Mouse (Mus musculus) thymus, postnatal 14 days (tissue): Measurements from ENCODE around the gene Hmbs.
"Not testable (repeated sequence)": the region's sequence is repeated elsewhere in the genome, so short reads cannot be mapped to it uniquely, and the experiment has no call there.

Source experiments
- DNase-seq: peaks from one replicate; pipeline ENCODE4 v3.0.0; 2021

Hmbs gene

GRCm38 (mm10) chr9:44320799-44321133 lies 23.3 kb downstream of the Hmbs start:
- DNase-seq, result no peak

GRCm38 (mm10) chr9:44319887-44320798 lies 23.9 kb downstream of the Hmbs start, which contains the start of gene C2cd2l:
C2cd2l (minus strand) TSS chr9:44320285.
- DNase-seq, result peak; percentile 89

DNA sequence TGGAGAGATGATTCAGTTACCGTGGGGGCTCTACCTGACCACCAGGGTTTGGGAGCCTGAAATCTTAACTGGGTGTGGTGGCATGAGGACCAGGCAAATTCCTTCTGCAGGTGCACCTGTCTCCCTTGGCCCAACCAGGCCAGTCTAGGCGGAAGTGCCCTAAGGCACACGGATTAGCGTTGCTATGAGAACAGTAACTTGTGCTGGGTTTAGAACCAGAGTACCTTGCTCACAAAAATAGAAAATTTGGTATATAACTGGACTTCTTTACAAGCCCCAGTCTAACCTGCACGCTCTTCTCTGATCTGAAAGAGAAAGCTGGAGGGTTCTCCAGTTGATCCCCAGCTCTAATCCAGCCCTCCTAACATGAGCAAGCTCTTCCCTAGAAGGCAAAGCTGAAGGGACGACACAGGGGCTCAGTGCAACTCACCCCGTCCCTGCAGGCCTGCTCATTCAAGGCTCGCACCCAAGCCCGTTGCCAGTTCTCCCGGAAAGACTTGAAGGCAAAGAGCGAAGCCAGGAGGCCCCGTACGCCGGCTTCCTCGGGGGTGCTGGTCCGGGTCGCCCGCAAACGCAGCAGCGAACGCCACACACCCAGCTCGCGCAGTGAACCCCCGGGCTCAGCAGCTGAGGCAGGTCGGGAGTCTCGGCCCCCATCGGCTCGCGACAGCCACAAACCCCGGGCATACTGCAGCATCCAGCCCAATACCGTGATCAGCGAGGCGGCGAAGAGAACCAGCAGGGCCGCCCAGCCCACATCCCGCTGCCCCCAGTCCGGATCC lies 24.7 kb downstream of the Hmbs start:
- peak; percentile 60 for DNase-seq

DNA sequence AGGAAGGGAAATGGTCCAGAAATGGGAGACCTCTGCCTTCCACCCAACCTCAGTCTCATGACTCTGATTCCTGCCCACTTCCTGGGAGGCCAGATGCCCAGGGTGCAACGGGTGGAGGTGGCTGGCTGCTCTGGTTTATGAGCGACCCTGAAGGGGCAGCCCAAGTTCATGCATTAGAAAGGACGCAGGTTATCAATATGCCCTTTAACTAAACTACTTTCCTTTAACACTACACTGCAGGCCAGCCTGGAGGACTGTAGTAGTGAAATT lies 25.3 kb downstream of the Hmbs start:
- DNase-seq, result peak; percentile 28

DNA sequence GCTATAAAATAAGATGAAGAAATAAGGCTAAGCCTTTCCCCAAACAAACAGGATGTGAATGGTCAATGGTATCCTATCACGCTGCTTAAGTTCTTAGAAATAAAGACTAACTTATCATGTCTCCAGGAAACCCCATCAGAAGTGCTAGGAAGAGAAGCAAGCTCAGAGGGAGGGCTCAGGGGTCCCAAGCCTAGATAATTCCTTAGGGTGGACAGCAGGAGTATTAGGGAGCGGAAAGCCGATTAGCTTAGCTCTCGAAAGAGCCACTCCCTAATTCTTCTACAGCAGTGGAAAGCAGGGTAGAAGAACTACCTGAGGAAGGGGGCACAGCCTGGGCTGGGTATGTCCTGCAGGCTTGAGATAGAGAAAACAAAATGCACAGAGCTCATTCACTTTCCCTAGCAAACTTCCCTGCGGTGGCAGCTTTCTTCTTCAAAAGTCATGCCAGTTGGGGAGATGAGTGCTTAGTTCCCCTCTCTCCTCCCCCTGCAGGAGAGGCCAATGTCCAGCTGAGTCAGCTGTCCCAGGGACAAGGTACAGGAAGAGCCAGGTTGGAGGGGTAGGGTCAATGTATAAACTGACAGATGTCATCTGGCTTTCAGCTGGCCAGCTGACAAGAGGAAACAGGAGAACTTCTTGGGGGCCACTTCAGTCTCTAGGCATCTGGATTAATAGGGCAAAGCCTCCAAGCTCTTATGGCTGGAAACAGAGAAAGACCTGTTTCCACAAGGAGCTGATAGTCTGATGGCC lies 25.8 kb downstream of the Hmbs start:
- DNase-seq, result no peak

GRCm38 (mm10) chr9:44317452-44317851 lies 26.6 kb downstream of the Hmbs start:
- DNase-seq, result no peak

DNA sequence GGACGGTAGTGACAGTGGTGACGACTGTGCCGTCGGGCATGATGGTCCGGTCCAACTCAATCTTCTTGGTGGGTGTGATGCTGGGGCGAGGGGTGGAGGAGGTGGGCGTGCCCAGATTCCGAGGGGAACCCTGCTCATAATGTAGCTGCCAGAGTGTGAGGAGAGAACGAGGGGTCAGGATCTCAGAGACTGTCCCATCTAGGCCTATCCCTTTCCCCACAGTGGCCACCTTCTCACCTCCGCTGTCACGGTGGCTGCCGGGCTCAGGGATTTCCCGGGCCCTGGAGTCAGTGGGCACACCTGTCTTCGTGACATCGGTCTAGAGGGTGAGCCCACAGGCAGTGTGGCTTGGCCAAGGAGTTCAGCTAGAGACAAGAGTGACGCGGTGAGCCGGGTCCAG lies 29.1 kb downstream of the Hmbs start:
- DNase-seq, result no peak

DNA sequence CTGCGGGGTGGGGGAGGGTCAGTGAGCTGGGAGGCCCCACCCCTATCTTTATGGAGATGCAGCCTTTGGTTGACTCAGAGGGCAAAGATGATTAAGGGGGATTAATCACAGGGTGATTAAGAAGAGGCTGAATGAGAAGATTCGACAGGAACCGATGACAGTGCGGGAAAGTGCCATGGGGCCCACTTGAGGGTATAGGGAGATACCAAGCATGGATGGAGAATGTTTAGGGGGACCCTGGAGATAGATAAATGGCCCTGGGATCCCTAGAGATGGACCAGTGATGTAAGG lies 29.8 kb downstream of the Hmbs start:
- DNase-seq, result no peak

DNA sequence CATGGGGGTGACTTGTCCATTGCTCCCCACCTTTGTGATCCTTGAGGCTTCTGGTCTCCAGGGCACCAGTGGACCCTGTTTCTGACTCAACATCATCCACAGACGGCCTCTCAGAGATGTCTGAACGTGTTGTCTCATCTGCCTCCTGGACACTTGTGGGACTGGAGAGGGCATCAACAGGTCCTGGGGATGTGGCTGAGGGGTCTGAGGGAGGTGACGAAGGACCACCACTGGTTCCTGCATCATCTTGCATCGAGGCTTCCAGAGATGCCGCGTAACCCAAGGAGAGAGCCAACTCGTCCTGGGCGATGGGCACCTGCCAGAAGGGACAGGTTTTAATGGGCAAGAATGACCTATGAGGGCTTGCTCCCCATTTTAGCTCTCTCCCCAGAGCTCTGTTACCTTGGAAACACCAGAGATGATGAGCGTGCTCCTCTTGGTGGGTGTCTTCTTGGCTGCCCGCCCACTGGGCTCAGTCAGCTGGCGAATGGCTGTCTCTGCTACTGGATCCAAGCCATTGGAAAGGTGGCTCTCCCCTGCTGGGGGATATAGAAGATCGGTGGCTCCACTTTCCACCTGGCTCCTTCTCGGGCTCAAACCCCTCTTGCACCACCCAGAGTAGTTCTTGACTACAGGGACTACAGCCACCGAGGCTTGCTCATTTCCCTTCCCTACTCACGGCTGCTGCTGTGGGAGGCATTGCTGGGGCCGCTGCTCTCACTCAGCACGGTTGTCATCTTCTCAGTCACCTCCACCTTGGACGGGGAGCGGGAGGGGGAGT lies 30.4 kb downstream of the Hmbs start:
- no peak for DNase-seq

- DNase-seq, result no peak
Measured at GRCm38 (mm10) chr9:44311136-44312134, 32.6 kb downstream of the Hmbs start.

DNA sequence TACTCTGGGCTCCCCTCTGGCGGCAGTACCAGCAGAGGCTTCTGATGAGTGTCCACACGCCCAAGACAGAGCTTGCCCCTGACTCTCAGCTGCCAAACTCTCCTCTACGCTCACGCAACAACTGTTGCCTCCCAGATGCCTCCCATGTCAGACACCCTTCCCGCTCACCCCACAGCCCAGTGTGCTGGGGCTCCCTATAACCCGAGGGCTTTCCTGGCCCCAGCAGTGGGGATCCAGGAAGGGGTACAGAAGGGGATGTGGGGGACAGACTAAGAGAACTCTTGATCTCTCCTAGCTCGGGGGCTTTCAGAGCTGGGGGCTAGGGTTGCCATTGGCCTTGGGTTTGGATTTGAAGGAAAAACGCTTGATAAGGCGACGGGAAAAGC lies 33.3 kb downstream of the Hmbs start:
- DNase-seq, result no peak

- no peak for DNase-seq
Measured at GRCm38 (mm10) chr9:44309756-44310155, 34.3 kb downstream of the Hmbs start.

- DNase-seq, result peak; percentile 59
Measured at GRCm38 (mm10) chr9:44307248-44307647, 36.8 kb downstream of the Hmbs start.

DNA sequence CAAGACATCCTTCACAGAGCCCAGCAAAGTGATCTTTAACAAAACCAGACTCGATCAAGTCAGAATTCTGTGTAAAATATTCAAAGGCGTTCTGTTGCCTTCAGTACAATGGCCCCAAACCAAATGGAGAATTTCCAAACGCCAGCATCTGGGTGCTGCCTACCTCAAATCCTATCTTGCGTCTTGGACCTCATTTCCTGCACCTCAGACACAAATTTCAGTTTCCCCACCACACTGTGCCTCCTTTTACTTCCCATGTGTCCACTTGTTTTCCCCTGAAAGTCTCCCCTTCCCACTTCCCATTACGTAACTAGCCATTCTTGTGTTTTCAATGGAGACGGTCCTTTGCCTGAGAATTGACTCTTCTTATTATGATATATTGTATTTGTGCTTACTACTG lies 37.5 kb downstream of the Hmbs start:
- DNase-seq, result no peak

DNA sequence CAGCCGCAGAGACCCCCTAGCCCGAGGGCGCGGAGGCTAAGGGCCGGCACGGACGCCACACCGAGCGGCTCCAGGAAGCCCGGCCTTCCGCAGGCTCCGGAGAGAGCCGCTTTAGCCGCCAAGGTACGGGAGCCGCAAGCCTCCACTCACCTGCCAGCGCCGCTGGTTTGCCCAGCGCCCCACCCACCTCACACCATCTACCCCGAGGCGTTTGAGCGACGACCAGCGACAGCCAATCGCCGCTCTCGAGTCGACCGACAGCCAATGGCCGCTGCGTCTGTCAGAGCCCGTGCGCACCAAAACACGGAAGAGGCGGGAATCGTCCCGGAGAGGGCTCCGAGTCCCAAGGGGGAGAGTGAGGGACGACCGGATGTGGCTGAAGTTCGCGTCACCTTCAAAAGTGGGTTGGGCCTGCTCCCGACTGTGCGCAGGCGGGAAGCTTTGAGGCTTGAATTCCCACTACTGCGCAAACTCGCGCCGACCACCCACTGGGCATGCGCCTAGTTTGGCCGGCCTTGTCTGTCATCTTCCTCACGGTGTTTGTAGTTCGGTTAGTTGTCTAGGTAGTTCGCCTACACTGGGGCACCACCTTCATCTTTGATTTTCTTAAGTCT lies 38.5 kb downstream of the Hmbs start, which contains the start of gene Hinfp:
Gene Hinfp (minus strand): TSS at position 206 of the 614 bp plus-strand sequence.
- peak; percentile 97 for DNase-seq

DNA sequence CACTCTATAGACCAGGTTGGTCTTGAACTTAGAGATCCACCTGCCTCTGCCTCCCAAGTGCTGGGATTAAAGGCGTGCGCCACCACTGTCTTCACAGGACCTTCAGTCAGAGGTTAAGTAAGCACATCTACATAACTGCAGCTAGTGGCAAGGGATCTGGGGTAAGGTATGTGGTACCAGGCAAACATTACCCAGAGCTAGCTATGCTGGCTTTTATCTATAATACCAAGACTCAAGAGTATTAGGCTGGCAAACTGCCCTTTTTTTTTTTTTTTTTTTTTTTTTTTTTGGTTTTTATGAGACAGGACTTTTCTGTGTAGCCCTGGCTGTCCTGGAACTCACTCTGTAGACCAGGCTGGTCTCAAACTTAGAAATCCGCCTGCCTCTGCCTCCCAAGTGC lies 44.0 kb downstream of the Hmbs start:
- DNase-seq, result not testable (repeated sequence)

GRCm38 (mm10) chr9:44292490-44292889 lies 51.5 kb downstream of the Hmbs start:
- DNase-seq, result peak; percentile 78

GRCm38 (mm10) chr9:44288959-44289291 lies 55.1 kb downstream of the Hmbs start:
- DNase-seq, result no peak

GRCm38 (mm10) chr9:44288076-44288958 lies 55.7 kb downstream of the Hmbs start, which contains the start of gene Abcg4:
Abcg4 (minus strand) TSS chr9:44288615.
- no peak for DNase-seq

DNA sequence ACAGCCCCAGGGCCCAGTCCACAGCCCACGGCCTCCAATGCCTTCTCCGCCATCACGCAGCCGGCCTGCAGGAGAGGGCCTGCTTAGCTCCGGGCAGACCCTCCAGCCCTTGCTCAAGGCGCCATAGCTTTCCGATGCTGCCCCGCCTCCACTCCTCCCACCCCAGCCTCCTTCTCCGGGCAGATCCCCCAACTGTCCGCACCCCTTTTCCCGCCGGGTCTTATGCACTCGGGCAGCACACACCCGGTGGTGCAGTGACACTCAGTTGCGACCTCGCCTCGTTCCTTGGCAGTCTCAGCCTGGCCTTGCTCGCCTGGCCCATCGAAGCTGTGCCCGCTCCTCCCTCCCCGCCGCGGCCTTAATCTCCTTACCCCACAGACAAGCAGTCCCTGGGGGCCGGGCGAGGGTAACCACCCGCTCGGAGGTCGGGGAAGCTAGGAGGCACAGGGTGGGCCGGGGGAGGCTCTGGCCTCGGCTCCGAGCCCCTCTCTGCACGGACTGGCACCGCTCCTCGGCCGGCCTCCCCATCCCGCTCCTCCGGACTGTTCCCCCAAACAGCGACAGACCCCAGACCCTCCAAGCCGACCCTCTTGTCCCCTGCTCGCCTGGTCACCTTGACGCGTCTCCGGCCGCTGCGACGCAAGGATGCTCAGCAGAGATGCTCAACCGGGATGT lies 56.5 kb downstream of the Hmbs start:
- DNase-seq, result no peak
